Mouse (Mus musculus): ENCODE measurements around the gene Park7. TPM values are rescaled to one million over a fixed set of nuclear protein-coding genes. Genes with fewer than 3 reads are reported as not detected.

Park7 gene
- total RNA-seq, 1 experiment = 393 TPM

GRCm38 (mm10) chr4:150957106-150957458, 42.8 kb upstream of the Park7 start:
- no peak overlapping the region for H3K4me3 ChIP-seq (ENCODE audit: insufficient read depth in 1 of 2, low read depth in 1 of 2, low read length in 2 of 2, poor library complexity in 1 of 2, severe bottlenecking in 1 of 2)
- no peaks in the 10 kb centered on the region for H3K36me3 ChIP-seq (ENCODE audit: control insufficient read depth, insufficient read depth, low read length, poor library complexity, severe bottlenecking)
- H3K27ac ChIP-seq (ENCODE audit: insufficient read depth, low read depth, low read length, poor library complexity, severe bottlenecking) = no peak overlapping the region
- H3K9me3 ChIP-seq (ENCODE audit: control insufficient read depth, insufficient read depth, low read depth, low read length) = no peaks in the 10 kb centered on the region
- H3K4me1 ChIP-seq (ENCODE audit: control insufficient read depth in 2 of 2, insufficient read depth in 2 of 2, low read length in 2 of 2, poor library complexity in 1 of 2) = peaks cover 2 to 4% of the 10 kb centered on the region in 2 experiments; a peak in 2 of 4 replicates
- TF ChIP-seq ZNF384 (IDR thresholded peaks at IDR 0.05; ENCODE audit: low read depth, low read length) (no peak), MAFK (IDR thresholded peaks at IDR 0.05; ENCODE audit: insufficient read depth, low read depth, low read length) (no peak), HCFC1 (IDR thresholded peaks at IDR 0.05; ENCODE audit: borderline replicate concordance, insufficient read depth, low read length) (no peak), CHD2 (IDR thresholded peaks at IDR 0.05; ENCODE audit: low read depth, low read length) (no peak), ZC3H11A (IDR thresholded peaks at IDR 0.05; ENCODE audit: borderline replicate concordance, low read depth, low read length) (no peak)
- in situ Hi-C loops (cut with MboI; ENCODE audit: low sequenced_read_pairs in 2 of 2, unreplicated experiment in 2 of 2) = no loop called here
- DNase-seq (ENCODE audit: low read depth, low spot score) = no peak
- H3K9ac ChIP-seq (ENCODE audit: insufficient read depth, low read depth, low read length, poor library complexity, severe bottlenecking) = no peak overlapping the region

GRCm38 (mm10) chr4:150956369-150957105, 42.3 kb upstream of the Park7 start:
- H3K27ac ChIP-seq (ENCODE audit: insufficient read depth, low read depth, low read length, poor library complexity, severe bottlenecking) = no peak overlapping the region
- in situ Hi-C loops (cut with MboI; ENCODE audit: low sequenced_read_pairs in 2 of 2, unreplicated experiment in 2 of 2) = no loop called here
- peaks cover 2 to 4% of the 10 kb centered on the region in 2 experiments; a peak in 2 of 4 replicates for H3K4me1 ChIP-seq (ENCODE audit: control insufficient read depth in 2 of 2, insufficient read depth in 2 of 2, low read length in 2 of 2, poor library complexity in 1 of 2)
- H3K9me3 ChIP-seq (ENCODE audit: control insufficient read depth, insufficient read depth, low read depth, low read length) = no peaks in the 10 kb centered on the region
- H3K9ac ChIP-seq (ENCODE audit: insufficient read depth, low read depth, low read length, poor library complexity, severe bottlenecking) = no peak overlapping the region
- no peaks in the 10 kb centered on the region for H3K36me3 ChIP-seq (ENCODE audit: control insufficient read depth, insufficient read depth, low read length, poor library complexity, severe bottlenecking)
- TF ChIP-seq CHD2 (IDR thresholded peaks at IDR 0.05; ENCODE audit: low read depth, low read length) (no peak), ZC3H11A (IDR thresholded peaks at IDR 0.05; ENCODE audit: borderline replicate concordance, low read depth, low read length) (no peak), MAFK (IDR thresholded peaks at IDR 0.05; ENCODE audit: insufficient read depth, low read depth, low read length) (no peak), ZNF384 (IDR thresholded peaks at IDR 0.05; ENCODE audit: low read depth, low read length) (no peak), HCFC1 (IDR thresholded peaks at IDR 0.05; ENCODE audit: borderline replicate concordance, insufficient read depth, low read length) (no peak)
- H3K4me3 ChIP-seq (ENCODE audit: insufficient read depth in 1 of 2, low read depth in 1 of 2, low read length in 2 of 2, poor library complexity in 1 of 2, severe bottlenecking in 1 of 2) = peak overlapping the region in 1 of 2 experiments; percentile 18; a peak in 1 of 4 replicates
- no peak for DNase-seq (ENCODE audit: low read depth, low spot score)

GRCm38 (mm10) chr4:150950972-150951371, 36.7 kb upstream of the Park7 start:
- DNase-seq (ENCODE audit: low read depth, low spot score) = no peak
- Histone ChIP-seq H3K4me3 (ENCODE audit: insufficient read depth in 1 of 2, low read depth in 1 of 2, low read length in 2 of 2, poor library complexity in 1 of 2, severe bottlenecking in 1 of 2) (no peak overlapping the region), H3K4me1 (ENCODE audit: control insufficient read depth in 2 of 2, insufficient read depth in 2 of 2, low read length in 2 of 2, poor library complexity in 1 of 2) (0 out of 4 replicates have a peak, but pooled peaks cover 0 to 2% of the 10 kb centered on the region in 2 experiments), H3K9ac (ENCODE audit: insufficient read depth, low read depth, low read length, poor library complexity, severe bottlenecking) (no peak overlapping the region), H3K9me3 (ENCODE audit: control insufficient read depth, insufficient read depth, low read depth, low read length) (no peaks in the 10 kb centered on the region), H3K27ac (ENCODE audit: insufficient read depth, low read depth, low read length, poor library complexity, severe bottlenecking) (no peak overlapping the region), H3K36me3 (ENCODE audit: control insufficient read depth, insufficient read depth, low read length, poor library complexity, severe bottlenecking) (no peaks in the 10 kb centered on the region)
- TF ChIP-seq HCFC1 (IDR thresholded peaks at IDR 0.05; ENCODE audit: borderline replicate concordance, insufficient read depth, low read length) (no peak), MAFK (IDR thresholded peaks at IDR 0.05; ENCODE audit: insufficient read depth, low read depth, low read length) (no peak), CHD2 (IDR thresholded peaks at IDR 0.05; ENCODE audit: low read depth, low read length) (no peak), ZC3H11A (IDR thresholded peaks at IDR 0.05; ENCODE audit: borderline replicate concordance, low read depth, low read length) (no peak), ZNF384 (IDR thresholded peaks at IDR 0.05; ENCODE audit: low read depth, low read length) (no peak)
- in situ Hi-C loops (cut with MboI; ENCODE audit: low sequenced_read_pairs in 2 of 2, unreplicated experiment in 2 of 2) = no loop called here

GRCm38 (mm10) chr4:150944707-150945106, 30.5 kb upstream of the Park7 start:
- peaks cover 0 to 7% of the 10 kb centered on the region in 2 experiments; a peak in 1 of 4 replicates for H3K4me1 ChIP-seq (ENCODE audit: control insufficient read depth in 2 of 2, insufficient read depth in 2 of 2, low read length in 2 of 2, poor library complexity in 1 of 2)
- TF ChIP-seq ZNF384 (IDR thresholded peaks at IDR 0.05; ENCODE audit: low read depth, low read length) (no peak), MAFK (IDR thresholded peaks at IDR 0.05; ENCODE audit: insufficient read depth, low read depth, low read length) (no peak), ZC3H11A (IDR thresholded peaks at IDR 0.05; ENCODE audit: borderline replicate concordance, low read depth, low read length) (no peak), HCFC1 (IDR thresholded peaks at IDR 0.05; ENCODE audit: borderline replicate concordance, insufficient read depth, low read length) (no peak), CHD2 (IDR thresholded peaks at IDR 0.05; ENCODE audit: low read depth, low read length) (no peak)
- no peak overlapping the region for H3K4me3 ChIP-seq (ENCODE audit: insufficient read depth in 1 of 2, low read depth in 1 of 2, low read length in 2 of 2, poor library complexity in 1 of 2, severe bottlenecking in 1 of 2)
- H3K27ac ChIP-seq (ENCODE audit: insufficient read depth, low read depth, low read length, poor library complexity, severe bottlenecking) = no peak overlapping the region
- H3K36me3 ChIP-seq (ENCODE audit: control insufficient read depth, insufficient read depth, low read length, poor library complexity, severe bottlenecking) = no peaks in the 10 kb centered on the region
- no peaks in the 10 kb centered on the region for H3K9me3 ChIP-seq (ENCODE audit: control insufficient read depth, insufficient read depth, low read depth, low read length)
- in situ Hi-C loops (cut with MboI; ENCODE audit: low sequenced_read_pairs in 2 of 2, unreplicated experiment in 2 of 2) = no loop called here
- DNase-seq (ENCODE audit: low read depth, low spot score) = no peak
- H3K9ac ChIP-seq (ENCODE audit: insufficient read depth, low read depth, low read length, poor library complexity, severe bottlenecking) = no peak overlapping the region
